Mouse (Mus musculus) midbrain, embryonic 15.5 days (tissue): ENCODE data around the gene Tnfrsf1b. TPM values are rescaled to one million over a fixed set of nuclear protein-coding genes. Genes with fewer than 3 reads are reported as not detected.

Experiments
- ATAC-seq: fragments of 200-750 bp; cut with Nextera tagmentation; replicated peaks from 2 replicates; pipeline ENCODE4 v1.8.0; 2017; ENCODE audit warnings: moderate TSS enrichment
- H3K27ac ChIP-seq: fragments of 300-500 bp; sonication (generic); 2 replicates; pipeline ENCODE4 v1.5.1; 2015; ENCODE audit warnings: mild to moderate bottlenecking, inconsistent platforms
- H3K27me3 ChIP-seq: fragments of 300-500 bp; sonication (generic); replicated peaks from 2 replicates; pipeline ENCODE4 v1.6.1; 2015; ENCODE audit warnings: inconsistent platforms
- H3K36me3 ChIP-seq: fragments of 300-500 bp; sonication (generic); replicated peaks from 2 replicates; pipeline ENCODE4 v1.6.1; 2015; ENCODE audit warnings: inconsistent platforms
- H3K4me1 ChIP-seq: fragments of 300-500 bp; sonication (generic); 2 replicates; pipeline ENCODE4 v1.6.1; 2015; ENCODE audit warnings: inconsistent platforms
- H3K4me2 ChIP-seq: fragments of 300-500 bp; sonication (generic); 2 replicates; pipeline ENCODE4 v1.6.1; 2015; ENCODE audit warnings: inconsistent platforms, mild to moderate bottlenecking, moderate library complexity
- H3K4me3 ChIP-seq: fragments of 300-500 bp; sonication (generic); 2 replicates; pipeline ENCODE4 v1.5.1; 2015; ENCODE audit warnings: mild to moderate bottlenecking, inconsistent platforms
- H3K9ac ChIP-seq: fragments of 300-500 bp; sonication (generic); 2 replicates; pipeline ENCODE4 v1.6.1; 2015; ENCODE audit warnings: mild to moderate bottlenecking, inconsistent platforms
- H3K9me3 ChIP-seq: fragments of 300-500 bp; sonication (generic); 2 replicates; pipeline ENCODE4 v1.6.1; 2016; ENCODE audit warnings: inconsistent platforms
- WGBS: fragments of 180-500 bp; shearing (Covaris S2); methylation state at CpG from one replicate; pipeline ENCODE4 v1.1.7; 2015; ENCODE audit warnings: mixed read lengths; 5-methylcytosine and 5-hydroxymethylcytosine counted together
- polyA plus RNA-seq: library from polyadenylated mRNA; unstranded; fragments of >200 nt; fragmentation: Nextera tagmentation; extraction: Ambion mirVana; gene quantifications from 2 replicates; pipeline ENCODE4 v1.2.1, GENCODE M21; 2015

The Tnfrsf1b gene
- polyA plus RNA-seq, 1 experiment from 2014 or later, result 3.1 TPM

DNA sequence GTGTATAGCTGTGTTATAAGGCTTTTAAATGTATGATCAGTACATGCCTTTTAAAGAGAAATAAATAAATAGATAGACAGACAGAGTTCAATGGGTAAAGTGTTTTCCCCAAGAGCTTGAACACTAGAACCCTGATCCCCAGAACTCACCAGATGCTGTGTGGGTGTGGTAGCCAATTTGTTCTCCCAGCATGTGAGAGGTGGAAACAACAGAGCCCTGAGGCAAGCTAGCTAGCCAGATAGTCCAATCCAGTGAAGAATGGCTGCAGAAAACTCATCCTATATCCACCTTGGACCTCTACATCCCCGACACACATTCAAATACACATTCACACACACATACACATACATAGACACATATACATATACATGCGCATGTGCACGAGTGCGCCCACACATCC lies 4.9 kb upstream of the Tnfrsf1b start:
- Histone ChIP-seq H3K4me2 (no peak overlapping the region), H3K27me3 (peaks cover 11% of the 10 kb centered on the region), H3K9me3 (no peaks in the 10 kb centered on the region), H3K36me3 (no peaks in the 10 kb centered on the region), H3K27ac (no peak overlapping the region), H3K9ac (no peak overlapping the region), H3K4me3 (no peak overlapping the region), H3K4me1 (peaks cover 3% of the 10 kb centered on the region)
- 92% methylated on average over 4 of the region's 4 CpGs for WGBS
- no peak for ATAC-seq

GRCm38 (mm10) chr4:145250002-145250401 lies 3.3 kb upstream of the Tnfrsf1b start:
- H3K4me2 ChIP-seq, result no peak overlapping the region
- H3K27me3 ChIP-seq, result peaks cover 19% of the 10 kb centered on the region
- no peak overlapping the region for H3K27ac ChIP-seq
- ATAC-seq, result no peak
- no peaks in the 10 kb centered on the region for H3K36me3 ChIP-seq
- H3K4me3 ChIP-seq, result no peak overlapping the region
- peaks cover 8% of the 10 kb centered on the region for H3K4me1 ChIP-seq
- no peak overlapping the region for H3K9ac ChIP-seq
- 80% methylated on average over 4 of the region's 4 CpGs for WGBS
- no peaks in the 10 kb centered on the region for H3K9me3 ChIP-seq

GRCm38 (mm10) chr4:145247556-145247955 lies 886 bp upstream of the Tnfrsf1b start:
- Histone ChIP-seq H3K4me2 (no peak overlapping the region), H3K9me3 (no peaks in the 10 kb centered on the region), H3K36me3 (no peaks in the 10 kb centered on the region), H3K4me3 (no peak overlapping the region), H3K27me3 (peaks cover 19% of the 10 kb centered on the region), H3K4me1 (peaks cover 8% of the 10 kb centered on the region), H3K9ac (no peak overlapping the region), H3K27ac (no peak overlapping the region)
- ATAC-seq, result no peak
- 84% methylated on average over 2 of the region's 2 CpGs for WGBS

GRCm38 (mm10) chr4:145245581-145245980 lies 1.1 kb downstream of the Tnfrsf1b start:
- H3K27me3 ChIP-seq, result peaks cover 19% of the 10 kb centered on the region

GRCm38 (mm10) chr4:145244676-145245075 lies 2.0 kb downstream of the Tnfrsf1b start:
- peaks cover 8% of the 10 kb centered on the region for H3K4me1 ChIP-seq
- no peak overlapping the region for H3K27ac ChIP-seq
- no peak overlapping the region for H3K4me3 ChIP-seq
- no peak overlapping the region for H3K9ac ChIP-seq
- no peaks in the 10 kb centered on the region for H3K36me3 ChIP-seq
- 93% methylated on average over 2 of the region's 2 CpGs for whole genome bisulfite sequencing
- no peak for ATAC-seq
- no peak overlapping the region for H3K4me2 ChIP-seq
- peaks cover 19% of the 10 kb centered on the region for H3K27me3 ChIP-seq
- H3K9me3 ChIP-seq, result no peaks in the 10 kb centered on the region

More at GRCm38 (mm10) chr4:145245581-145245980, 1.1 kb downstream of the Tnfrsf1b start:
- ATAC-seq, result no peak
- Histone ChIP-seq H3K27ac (no peak overlapping the region), H3K9ac (0 out of 2 replicates have a peak overlapping the region, but pooled peaks have one; percentile 33), H3K36me3 (no peaks in the 10 kb centered on the region), H3K9me3 (no peaks in the 10 kb centered on the region), H3K4me3 (peak overlapping the region; percentile 39), H3K4me2 (peak overlapping the region; percentile 68), H3K4me1 (peaks cover 8% of the 10 kb centered on the region)
- 87% methylated on average over 3 of the region's 3 CpGs for WGBS

DNA sequence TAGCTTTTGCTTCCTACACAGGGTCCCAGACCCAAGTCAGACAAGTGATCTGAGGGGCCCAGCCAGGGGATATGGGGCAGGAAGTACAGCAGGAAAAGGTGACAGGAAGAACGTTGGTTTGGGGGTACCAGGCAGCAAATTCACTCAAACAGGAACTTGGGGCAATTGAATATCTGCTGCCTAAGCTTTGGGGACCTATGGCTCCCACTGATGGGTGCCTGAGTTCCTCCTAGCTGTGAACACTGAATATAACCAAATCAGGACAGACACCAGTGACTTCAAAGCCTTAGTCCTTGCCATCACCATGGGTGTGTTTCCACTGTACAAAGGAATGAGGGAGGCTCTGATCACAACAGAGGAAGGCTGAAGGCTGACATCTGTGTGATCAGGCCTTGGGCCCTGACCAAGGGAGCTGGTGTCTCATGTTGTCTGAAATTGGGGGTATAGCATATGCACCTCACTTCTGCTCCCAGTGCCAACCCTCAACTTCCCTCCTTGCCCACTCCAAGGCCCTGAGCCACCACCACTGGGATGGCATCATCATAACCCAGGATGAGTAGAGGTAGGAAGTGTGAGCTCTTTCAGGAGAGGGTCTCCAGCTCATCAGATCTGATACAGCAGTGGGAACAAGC lies 3.8 kb downstream of the Tnfrsf1b start:
- Histone ChIP-seq H3K9me3 (no peaks in the 10 kb centered on the region), H3K27me3 (peaks cover 18% of the 10 kb centered on the region), H3K36me3 (no peaks in the 10 kb centered on the region), H3K9ac (no peak overlapping the region), H3K4me3 (no peak overlapping the region), H3K4me2 (no peak overlapping the region), H3K4me1 (peaks cover 8% of the 10 kb centered on the region), H3K27ac (no peak overlapping the region)
- no peak for ATAC-seq
- 69% methylated on average over 1 of the region's 1 CpGs for WGBS

GRCm38 (mm10) chr4:145240723-145241231 lies 5.9 kb downstream of the Tnfrsf1b start:
- no peak overlapping the region for H3K27ac ChIP-seq
- H3K9ac ChIP-seq, result no peak overlapping the region
- no peaks in the 10 kb centered on the region for H3K36me3 ChIP-seq
- peaks cover 5% of the 10 kb centered on the region for H3K27me3 ChIP-seq
- no peaks in the 10 kb centered on the region for H3K9me3 ChIP-seq
- H3K4me1 ChIP-seq, result no peaks in the 10 kb centered on the region
- H3K4me3 ChIP-seq, result no peak overlapping the region
- 76% methylated on average over 4 of the region's 4 CpGs for WGBS
- ATAC-seq, result no peak
- no peak overlapping the region for H3K4me2 ChIP-seq

DNA sequence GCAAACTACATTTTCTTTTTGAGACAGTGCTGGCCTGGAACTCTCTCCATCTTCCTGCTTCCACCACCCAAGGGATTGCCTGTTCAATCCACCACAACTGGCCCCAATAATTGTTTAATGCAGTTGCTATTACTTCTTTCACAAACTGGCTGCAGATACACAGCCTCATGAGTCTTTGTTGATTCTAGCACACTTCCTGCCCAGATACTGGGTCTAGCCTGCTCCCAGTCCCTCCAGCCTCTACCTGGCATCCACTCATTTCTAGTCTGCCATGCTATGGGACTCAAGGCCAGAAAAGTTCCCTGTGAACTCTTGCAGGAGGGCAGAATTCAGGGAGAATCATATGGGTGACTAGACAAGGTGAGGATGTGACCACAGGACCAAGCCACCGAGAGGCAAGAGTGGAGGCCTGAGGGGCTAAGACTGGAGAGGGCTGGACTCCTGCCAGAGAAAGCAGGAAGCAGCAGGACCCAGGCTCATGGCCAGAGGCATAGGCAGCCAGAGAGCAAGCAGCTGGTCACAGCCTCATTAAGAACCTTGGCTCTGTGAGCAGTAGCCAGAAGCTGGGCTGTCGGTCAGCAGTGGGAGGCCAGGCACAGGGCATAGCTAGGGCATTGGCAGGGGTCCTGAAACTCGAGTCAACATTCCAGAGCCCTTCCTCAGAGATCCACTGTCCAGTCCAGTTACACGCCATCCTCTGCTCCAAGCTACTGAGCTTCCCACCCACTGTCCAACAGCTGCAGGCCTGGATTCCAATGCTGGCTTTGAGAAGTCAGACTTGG lies 7.4 kb downstream of the Tnfrsf1b start:
- no peak overlapping the region for H3K4me2 ChIP-seq
- no peak overlapping the region for H3K9ac ChIP-seq
- H3K36me3 ChIP-seq, result no peaks in the 10 kb centered on the region
- WGBS, result 51% methylated on average over 4 of the region's 4 CpGs
- H3K4me3 ChIP-seq, result no peak overlapping the region
- no peaks in the 10 kb centered on the region for H3K4me1 ChIP-seq
- no peaks in the 10 kb centered on the region for H3K9me3 ChIP-seq
- H3K27me3 ChIP-seq, result no peaks in the 10 kb centered on the region
- ATAC-seq, result peak; percentile 56; the same call in 1 of the 2 replicates
- H3K27ac ChIP-seq, result no peak overlapping the region

GRCm38 (mm10) chr4:145236027-145236426 lies 10.6 kb downstream of the Tnfrsf1b start:
- Histone ChIP-seq H3K27me3 (no peaks in the 10 kb centered on the region), H3K36me3 (no peaks in the 10 kb centered on the region), H3K9me3 (no peaks in the 10 kb centered on the region), H3K4me2 (no peak overlapping the region), H3K4me3 (no peak overlapping the region), H3K9ac (no peak overlapping the region), H3K4me1 (no peaks in the 10 kb centered on the region), H3K27ac (no peak overlapping the region)
- 90% methylated on average over 7 of the region's 7 CpGs for WGBS
- no peak for ATAC-seq

GRCm38 (mm10) chr4:145233487-145234228 lies 13.0 kb downstream of the Tnfrsf1b start:
- 27% methylated on average over 3 of the region's 3 CpGs for WGBS
- H3K9me3 ChIP-seq, result no peaks in the 10 kb centered on the region
- H3K27me3 ChIP-seq, result no peaks in the 10 kb centered on the region
- H3K4me2 ChIP-seq, result no peak overlapping the region
- ATAC-seq, result no peak
- no peak overlapping the region for H3K4me3 ChIP-seq
- H3K36me3 ChIP-seq, result no peaks in the 10 kb centered on the region
- H3K27ac ChIP-seq, result no peak overlapping the region
- no peak overlapping the region for H3K9ac ChIP-seq
- no peaks in the 10 kb centered on the region for H3K4me1 ChIP-seq

DNA sequence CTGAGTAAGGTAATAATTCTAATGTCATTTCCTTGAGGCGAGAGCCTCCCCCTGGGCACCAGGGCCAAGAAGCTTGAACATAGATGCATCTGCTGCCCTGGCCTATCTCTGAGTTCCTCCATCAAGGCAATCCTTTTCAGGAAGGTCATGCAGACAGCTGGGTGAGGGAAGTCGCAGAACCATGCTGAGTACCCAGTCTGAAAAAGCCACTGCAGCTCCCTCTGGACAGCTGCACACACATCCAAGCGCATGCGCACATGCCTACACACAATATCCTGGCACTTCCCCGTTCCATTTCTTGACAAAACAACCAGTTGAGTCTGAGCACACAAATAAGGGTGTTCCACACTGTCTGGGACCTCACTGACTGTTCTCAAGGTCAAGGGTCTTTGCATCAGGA lies 14.9 kb downstream of the Tnfrsf1b start:
- Histone ChIP-seq H3K9me3 (no peaks in the 10 kb centered on the region), H3K27ac (no peak overlapping the region), H3K4me2 (no peak overlapping the region), H3K9ac (no peak overlapping the region), H3K4me3 (no peak overlapping the region), H3K27me3 (no peaks in the 10 kb centered on the region), H3K36me3 (no peaks in the 10 kb centered on the region), H3K4me1 (no peaks in the 10 kb centered on the region)
- 92% methylated on average over 5 of the region's 5 CpGs for WGBS
- no peak for ATAC-seq

GRCm38 (mm10) chr4:145230647-145231046 lies 16.0 kb downstream of the Tnfrsf1b start:
- 96% methylated on average over 2 of the region's 2 CpGs for WGBS
- no peak overlapping the region for H3K27ac ChIP-seq
- ATAC-seq, result no peak
- H3K4me2 ChIP-seq, result no peak overlapping the region
- no peak overlapping the region for H3K9ac ChIP-seq
- H3K9me3 ChIP-seq, result no peaks in the 10 kb centered on the region
- H3K27me3 ChIP-seq, result no peaks in the 10 kb centered on the region
- H3K4me3 ChIP-seq, result no peak overlapping the region
- no peaks in the 10 kb centered on the region for H3K4me1 ChIP-seq
- H3K36me3 ChIP-seq, result no peaks in the 10 kb centered on the region
